Mouse (Mus musculus): ENCODE measurements at regions not wholly inside any gene's neighbourhood (a gene's known extent, or its start where the extent isn't known, plus 50 kb on each side); places are given as distances from the start of the nearest gene placed in this dataset.

- no peak for DNase-seq
- Histone ChIP-seq H3K27me3 (ENCODE audit: control insufficient read depth, insufficient read depth, low read length) (no peaks in the 10 kb centered on the region), H3K27ac (ENCODE audit: insufficient read depth, low read length) (no peak overlapping the region), H3K4me1 (ENCODE audit: control insufficient read depth, insufficient read depth, low read length) (no peaks in the 10 kb centered on the region), H3K4me3 (replicated peaks; ENCODE audit: insufficient read depth, low read depth, low read length) (no peak overlapping the region)
- TF ChIP-seq POLR2A (IDR thresholded peaks at IDR 0.05; ENCODE audit: borderline replicate concordance, insufficient read depth, low read length) (no peak), CTCF (IDR thresholded peaks at IDR 0.05; ENCODE audit: borderline replicate concordance, insufficient read depth, low read depth, low read length) (no peak)
- WGBS: 84% methylated on average over 3 of the region's 3 CpGs
Measured at GRCm38 (mm10) chr12:68680668-68681067, 478.3 kb downstream of the Rps29 start.

GRCm38 (mm10) chr12:68676096-68676775 is 482.8 kb downstream of the Rps29 start:
- H3K27me3 ChIP-seq (ENCODE audit: control insufficient read depth, insufficient read depth, low read length): no peaks in the 10 kb centered on the region
- DNase-seq: no peak
- H3K4me1 ChIP-seq (ENCODE audit: control insufficient read depth, insufficient read depth, low read length): no peaks in the 10 kb centered on the region
- H3K4me3 ChIP-seq (replicated peaks; ENCODE audit: insufficient read depth, low read depth, low read length): no peak overlapping the region
- H3K27ac ChIP-seq (ENCODE audit: insufficient read depth, low read length): no peak overlapping the region
- TF ChIP-seq CTCF (IDR thresholded peaks at IDR 0.05; ENCODE audit: borderline replicate concordance, insufficient read depth, low read depth, low read length): no peak
- TF ChIP-seq POLR2A (IDR thresholded peaks at IDR 0.05; ENCODE audit: borderline replicate concordance, insufficient read depth, low read length): no peak
- WGBS: 90% methylated on average over 16 of the region's 16 CpGs

GRCm38 (mm10) chr12:68672011-68672410 is 487.0 kb downstream of the Rps29 start:
- 76% methylated on average over 3 of the region's 3 CpGs for WGBS
- no peak overlapping the region for H3K4me3 ChIP-seq (replicated peaks; ENCODE audit: insufficient read depth, low read depth, low read length)

GRCm38 (mm10) chr12:68645901-68646585 is 512.9 kb downstream of the Rps29 start:
- peak in 1 of 2 experiments; percentile 17 for DNase-seq
- H3K4me3 ChIP-seq (replicated peaks; ENCODE audit: insufficient read depth, low read depth, low read length): no peak overlapping the region
- no peaks in the 10 kb centered on the region for H3K27me3 ChIP-seq (ENCODE audit: control insufficient read depth, insufficient read depth, low read length)
- H3K27ac ChIP-seq (ENCODE audit: insufficient read depth, low read length): no peak overlapping the region
- TF ChIP-seq POLR2A (IDR thresholded peaks at IDR 0.05; ENCODE audit: borderline replicate concordance, insufficient read depth, low read length) (no peak), CTCF (IDR thresholded peaks at IDR 0.05; ENCODE audit: borderline replicate concordance, insufficient read depth, low read depth, low read length) (no peak)
- whole genome bisulfite sequencing: 79% methylated on average over 1 of the region's 1 CpGs
- H3K4me1 ChIP-seq (ENCODE audit: control insufficient read depth, insufficient read depth, low read length): no peaks in the 10 kb centered on the region

More at GRCm38 (mm10) chr12:68672011-68672410, 487.0 kb downstream of the Rps29 start:
- TF ChIP-seq CTCF (IDR thresholded peaks at IDR 0.05; ENCODE audit: borderline replicate concordance, insufficient read depth, low read depth, low read length) (no peak), POLR2A (IDR thresholded peaks at IDR 0.05; ENCODE audit: borderline replicate concordance, insufficient read depth, low read length) (no peak)
- Histone ChIP-seq H3K27me3 (ENCODE audit: control insufficient read depth, insufficient read depth, low read length) (no peaks in the 10 kb centered on the region), H3K27ac (ENCODE audit: insufficient read depth, low read length) (no peak overlapping the region), H3K4me1 (ENCODE audit: control insufficient read depth, insufficient read depth, low read length) (no peaks in the 10 kb centered on the region)
- DNase-seq: no peak

GRCm38 (mm10) chr12:68643671-68644070 is 515.3 kb downstream of the Rps29 start:
- Histone ChIP-seq H3K4me1 (ENCODE audit: control insufficient read depth, insufficient read depth, low read length) (no peaks in the 10 kb centered on the region), H3K27ac (ENCODE audit: insufficient read depth, low read length) (no peak overlapping the region), H3K27me3 (ENCODE audit: control insufficient read depth, insufficient read depth, low read length) (no peaks in the 10 kb centered on the region), H3K4me3 (replicated peaks; ENCODE audit: insufficient read depth, low read depth, low read length) (no peak overlapping the region)
- WGBS: 80% methylated on average over 4 of the region's 4 CpGs
- no peak for DNase-seq
- TF ChIP-seq POLR2A (IDR thresholded peaks at IDR 0.05; ENCODE audit: borderline replicate concordance, insufficient read depth, low read length): no peak
- no peak for TF ChIP-seq CTCF (IDR thresholded peaks at IDR 0.05; ENCODE audit: borderline replicate concordance, insufficient read depth, low read depth, low read length)

GRCm38 (mm10) chr12:68632441-68632840 is 526.5 kb downstream of the Rps29 start:
- Histone ChIP-seq H3K4me1 (ENCODE audit: control insufficient read depth, insufficient read depth, low read length) (no peaks in the 10 kb centered on the region), H3K27me3 (ENCODE audit: control insufficient read depth, insufficient read depth, low read length) (no peaks in the 10 kb centered on the region), H3K27ac (ENCODE audit: insufficient read depth, low read length) (no peak overlapping the region), H3K4me3 (replicated peaks; ENCODE audit: insufficient read depth, low read depth, low read length) (no peak overlapping the region)
- 99% methylated on average over 3 of the region's 3 CpGs for WGBS
- no peak for TF ChIP-seq POLR2A (IDR thresholded peaks at IDR 0.05; ENCODE audit: borderline replicate concordance, insufficient read depth, low read length)
- no peak for DNase-seq

- no peak for DNase-seq
- Histone ChIP-seq H3K4me1 (ENCODE audit: control insufficient read depth, insufficient read depth, low read length) (no peaks in the 10 kb centered on the region), H3K27me3 (ENCODE audit: control insufficient read depth, insufficient read depth, low read length) (no peaks in the 10 kb centered on the region), H3K27ac (ENCODE audit: insufficient read depth, low read length) (no peak overlapping the region), H3K4me3 (replicated peaks; ENCODE audit: insufficient read depth, low read depth, low read length) (no peak overlapping the region)
- 73% methylated on average over 2 of the region's 2 CpGs for WGBS
- TF ChIP-seq POLR2A (IDR thresholded peaks at IDR 0.05; ENCODE audit: borderline replicate concordance, insufficient read depth, low read length) (no peak), CTCF (IDR thresholded peaks at IDR 0.05; ENCODE audit: borderline replicate concordance, insufficient read depth, low read depth, low read length) (no peak)
Measured at GRCm38 (mm10) chr12:68618337-68618736, 540.6 kb downstream of the Rps29 start.

GRCm38 (mm10) chr12:68605417-68606000 is 553.5 kb downstream of the Rps29 start:
- TF ChIP-seq POLR2A (IDR thresholded peaks at IDR 0.05; ENCODE audit: borderline replicate concordance, insufficient read depth, low read length): no peak
- no peak for TF ChIP-seq CTCF (IDR thresholded peaks at IDR 0.05; ENCODE audit: borderline replicate concordance, insufficient read depth, low read depth, low read length)
- Histone ChIP-seq H3K4me3 (replicated peaks; ENCODE audit: insufficient read depth, low read depth, low read length) (no peak overlapping the region), H3K27me3 (ENCODE audit: control insufficient read depth, insufficient read depth, low read length) (no peaks in the 10 kb centered on the region), H3K27ac (ENCODE audit: insufficient read depth, low read length) (no peak overlapping the region), H3K4me1 (ENCODE audit: control insufficient read depth, insufficient read depth, low read length) (no peaks in the 10 kb centered on the region)
- no peak for DNase-seq
- WGBS: 48% methylated on average over 10 of the region's 10 CpGs

Measured in cerebellum, adult 2 months (tissue).